Mouse (Mus musculus) heart, postnatal 0 days (tissue): ENCODE results near the gene Rbm17. TPM values are rescaled to one million over a fixed set of nuclear protein-coding genes. Genes with fewer than 3 reads are reported as not detected.

Source experiments
- ATAC-seq: fragments of 200-750 bp; cut with Nextera tagmentation; 2 replicates; pipeline ENCODE4 v1.8.0; 2017; ENCODE audit warnings: low read depth, moderate number of reproducible peaks, moderate library complexity; ENCODE audit not compliant: insufficient read depth
- DNase-seq: peaks from one replicate; pipeline ENCODE4 v3.0.0-alpha.2; 2016; ENCODE audit warnings: low spot score
- H3K27ac ChIP-seq: fragments of 300-500 bp; sonication (generic); 2 replicates; pipeline ENCODE4 v1.5.1; 2014; ENCODE audit warnings: low read depth, mild to moderate bottlenecking
- H3K27me3 ChIP-seq: fragments of 300-500 bp; sonication (generic); 2 replicates; pipeline ENCODE4 v1.6.1; 2014; ENCODE audit warnings: low read length, mixed read lengths; ENCODE audit not compliant: control insufficient read depth, insufficient read depth
- H3K36me3 ChIP-seq: fragments of 300-500 bp; sonication (generic); replicated peaks from 2 replicates; pipeline ENCODE4 v1.6.1; 2014; ENCODE audit warnings: low read length, mixed read lengths; ENCODE audit not compliant: control insufficient read depth, insufficient read depth
- H3K4me1 ChIP-seq: fragments of 300-500 bp; sonication (generic); 2 replicates; pipeline ENCODE4 v1.6.1; 2014; ENCODE audit warnings: antibody characterized with exemption; ENCODE audit not compliant: control insufficient read depth, insufficient read depth
- H3K4me2 ChIP-seq: fragments of 300-500 bp; sonication (generic); 2 replicates; pipeline ENCODE4 v1.6.1; 2014; ENCODE audit warnings: low read depth, mild to moderate bottlenecking, low read length, moderate library complexity
- H3K4me3 ChIP-seq: fragments of 300-500 bp; sonication (generic); 2 replicates; pipeline ENCODE4 v1.5.1; 2014; ENCODE audit warnings: low read depth, low read length
- H3K9ac ChIP-seq: fragments of 300-500 bp; sonication (generic); replicated peaks from 2 replicates; pipeline ENCODE4 v1.6.1; 2014; ENCODE audit warnings: low read depth, low read length, mixed read lengths
- H3K9me3 ChIP-seq: fragments of 300-500 bp; sonication (generic); replicated peaks from 2 replicates; pipeline ENCODE4 v1.6.1; 2016; ENCODE audit warnings: low read length; ENCODE audit not compliant: control insufficient read depth
- CTCF ChIP-seq: IDR thresholded peaks from 2 replicates; pipeline ENCODE4 v1.5.1; 2016; ENCODE audit warnings: antibody characterized with exemption, control low read depth, low read depth
- EP300 ChIP-seq: IDR thresholded peaks from 2 replicates; pipeline ENCODE4 v1.6.1; 2016; ENCODE audit warnings: antibody characterized with exemption, low read depth
- WGBS: fragments of 180-500 bp; shearing (Covaris S2); extraction: QIAGEN DNeasy Blood & Tissue Kit; methylation state at CpG from one replicate; pipeline ENCODE4 v1.1.7; 2014; 5-methylcytosine and 5-hydroxymethylcytosine counted together
- polyA plus RNA-seq: library from polyadenylated mRNA; unstranded; fragments of >200 nt; fragmentation: Nextera tagmentation; extraction: Ambion mirVana; gene quantifications from 2 replicates; pipeline ENCODE4 v1.2.1, GENCODE M21; 2015
- total RNA-seq: library from RNA; depleted of rRNA; stranded (reverse); fragments of >200 nt; gene quantifications from 2 replicates; pipeline ENCODE4 v1.2.3, GENCODE M21; 2014; ENCODE audit warnings: low replicate concordance

The Rbm17 gene
- total and polyA plus RNA-seq, 2 experiments from 2014 or later = 42.7 to 61.0 TPM

- H3K4me1 ChIP-seq = peaks cover 13% of the 10 kb centered on the region; the same call in 1 of the 2 replicates
- no peaks in the 10 kb centered on the region for H3K9me3 ChIP-seq
- TF ChIP-seq EP300 = no peak
- TF ChIP-seq CTCF = no peak
- H3K4me2 ChIP-seq = no peak overlapping the region
- H3K27ac ChIP-seq = no peak overlapping the region
- H3K9ac ChIP-seq = no peak overlapping the region
- no peaks in the 10 kb centered on the region for H3K36me3 ChIP-seq
- H3K27me3 ChIP-seq = no peaks in the 10 kb centered on the region
- ATAC-seq = no peak
- no peak overlapping the region for H3K4me3 ChIP-seq
- DNase-seq = no peak
- WGBS = 18% methylated on average over 1 of the region's 1 CpGs
Measured at GRCm38 (mm10) chr2:11551726-11552125, 52.2 kb downstream of the Rbm17 start.

GRCm38 (mm10) chr2:11548508-11548907, 55.4 kb downstream of the Rbm17 start:
- ATAC-seq = no peak
- Histone ChIP-seq H3K4me3 (no peak overlapping the region), H3K9me3 (no peaks in the 10 kb centered on the region), H3K27me3 (no peaks in the 10 kb centered on the region), H3K4me1 (peaks cover 13% of the 10 kb centered on the region; the same call in 1 of the 2 replicates), H3K9ac (no peak overlapping the region), H3K36me3 (no peaks in the 10 kb centered on the region), H3K4me2 (no peak overlapping the region), H3K27ac (peak overlapping the region; percentile 20; the same call in 1 of the 2 replicates)
- no peak for DNase-seq
- TF ChIP-seq CTCF (no peak), EP300 (no peak)
- WGBS = 77% methylated on average over 10 of the region's 10 CpGs

- Histone ChIP-seq H3K9ac (no peak overlapping the region), H3K36me3 (no peaks in the 10 kb centered on the region), H3K9me3 (no peaks in the 10 kb centered on the region), H3K4me3 (no peak overlapping the region), H3K27ac (no peak overlapping the region; the same call in 1 of the 2 replicates), H3K4me1 (peaks cover 6% of the 10 kb centered on the region; the same call in 1 of the 2 replicates), H3K27me3 (no peaks in the 10 kb centered on the region), H3K4me2 (no peak overlapping the region)
- ATAC-seq (no peak), DNase-seq (no peak)
- TF ChIP-seq EP300 (no peak), CTCF (peak; percentile 19)
- WGBS = 59% methylated on average over 2 of the region's 2 CpGs
Measured at GRCm38 (mm10) chr2:11547609-11548008, 56.3 kb downstream of the Rbm17 start.

- TF ChIP-seq EP300 = no peak
- TF ChIP-seq CTCF = no peak
- Histone ChIP-seq H3K4me1 (no peaks in the 10 kb centered on the region), H3K36me3 (no peaks in the 10 kb centered on the region), H3K4me3 (no peak overlapping the region), H3K27ac (no peak overlapping the region), H3K4me2 (no peak overlapping the region), H3K27me3 (no peaks in the 10 kb centered on the region), H3K9ac (no peak overlapping the region), H3K9me3 (no peaks in the 10 kb centered on the region)
- WGBS = 66% methylated on average over 8 of the region's 8 CpGs
- ATAC-seq (no peak), DNase-seq (no peak)
Measured at GRCm38 (mm10) chr2:11546091-11546490, 57.9 kb downstream of the Rbm17 start.

GRCm38 (mm10) chr2:11545380-11545779, 58.6 kb downstream of the Rbm17 start:
- DNase-seq (no peak), ATAC-seq (no peak)
- 7% methylated on average over 1 of the region's 1 CpGs for WGBS
- no peaks in the 10 kb centered on the region for H3K27me3 ChIP-seq
- no peak overlapping the region for H3K4me2 ChIP-seq
- H3K36me3 ChIP-seq = no peaks in the 10 kb centered on the region
- no peaks in the 10 kb centered on the region for H3K4me1 ChIP-seq
- no peak overlapping the region for H3K9ac ChIP-seq
- H3K4me3 ChIP-seq = no peak overlapping the region
- TF ChIP-seq CTCF (no peak), EP300 (no peak)
- no peak overlapping the region for H3K27ac ChIP-seq
- no peaks in the 10 kb centered on the region for H3K9me3 ChIP-seq

- Histone ChIP-seq H3K4me1 (no peaks in the 10 kb centered on the region), H3K27me3 (no peaks in the 10 kb centered on the region), H3K27ac (no peak overlapping the region), H3K9ac (no peak overlapping the region), H3K4me2 (no peak overlapping the region), H3K4me3 (no peak overlapping the region), H3K36me3 (no peaks in the 10 kb centered on the region), H3K9me3 (no peaks in the 10 kb centered on the region)
- TF ChIP-seq CTCF = no peak
- no peak for TF ChIP-seq EP300
- ATAC-seq = no peak
- 48% methylated on average over 5 of the region's 5 CpGs for WGBS
- DNase-seq = no peak
Measured at GRCm38 (mm10) chr2:11544342-11544741, 59.6 kb downstream of the Rbm17 start.
